Mouse (Mus musculus) naive thymus-derived CD4-positive, alpha-beta T cell, adult 2 months (primary cell): ENCODE measurements around the gene Acap2.

Source experiments
- DNase-seq: peaks from one replicate; pipeline ENCODE4 v3.0.0-alpha.2; 2011; ENCODE audit warnings: low read depth

Gene Acap2

GRCm38 (mm10) chr16:31167934-31168333 is 33.1 kb downstream of the Acap2 start:
- DNase-seq, result no peak

DNA sequence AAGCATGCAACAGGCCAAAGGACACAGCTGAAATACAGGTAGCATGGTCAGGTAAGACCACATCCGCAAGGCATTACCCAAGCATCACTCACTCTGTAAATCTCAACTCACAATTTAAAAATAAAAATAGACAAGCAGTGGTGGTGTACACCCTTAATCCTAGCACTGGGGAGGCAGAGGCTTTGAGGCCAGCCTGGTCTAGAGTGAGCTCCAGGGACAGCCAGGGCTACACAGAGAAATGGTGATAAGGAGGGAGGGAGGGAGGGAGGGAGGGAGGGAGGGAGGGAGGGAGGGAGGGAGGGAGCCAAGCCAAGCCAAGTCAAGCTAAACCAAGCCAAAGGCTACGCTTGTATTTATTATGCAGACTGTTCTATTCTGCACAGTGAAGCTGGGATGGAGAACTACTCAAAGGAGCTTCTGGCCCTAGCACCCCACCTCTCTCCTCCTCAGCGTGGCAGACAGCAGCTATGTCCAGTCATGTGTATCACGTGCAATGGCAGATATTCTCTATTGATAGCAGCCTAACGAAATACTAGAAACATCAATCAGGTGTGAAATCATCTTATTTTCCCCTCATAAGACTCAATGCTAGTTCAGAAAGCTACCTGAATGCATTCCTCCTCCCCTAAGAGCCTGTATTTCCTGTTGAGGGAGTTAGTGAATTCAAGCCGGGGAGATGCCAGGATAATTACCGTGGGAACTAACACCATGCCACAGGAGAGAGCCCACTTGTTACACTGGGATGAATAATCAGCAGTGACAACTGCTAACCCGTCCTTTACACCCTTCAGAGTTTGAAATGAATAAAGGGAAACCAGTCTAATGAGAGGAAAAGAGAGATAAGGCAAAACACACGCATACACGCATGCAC is 33.8 kb downstream of the Acap2 start:
- no peak for DNase-seq

DNA sequence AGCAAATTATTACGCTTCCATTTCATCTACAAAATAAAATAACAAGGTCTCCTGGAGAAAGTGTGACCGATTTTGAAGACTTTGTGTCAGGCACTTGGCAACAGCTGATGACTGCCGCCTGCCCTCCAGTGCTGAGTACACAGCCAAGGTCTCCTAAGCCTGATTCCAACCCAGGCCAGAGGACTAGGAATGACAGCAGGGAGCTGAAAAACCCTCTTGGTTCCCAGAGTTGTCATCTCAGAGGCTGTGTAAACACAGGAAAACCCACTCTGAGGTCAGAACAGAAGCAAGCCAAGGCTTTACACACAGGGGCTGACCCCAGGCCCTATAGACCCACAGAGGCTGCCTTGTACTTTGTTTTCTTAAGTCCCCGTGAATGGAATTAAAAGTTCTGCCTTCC is 35.1 kb downstream of the Acap2 start:
- DNase-seq, result no peak

DNA sequence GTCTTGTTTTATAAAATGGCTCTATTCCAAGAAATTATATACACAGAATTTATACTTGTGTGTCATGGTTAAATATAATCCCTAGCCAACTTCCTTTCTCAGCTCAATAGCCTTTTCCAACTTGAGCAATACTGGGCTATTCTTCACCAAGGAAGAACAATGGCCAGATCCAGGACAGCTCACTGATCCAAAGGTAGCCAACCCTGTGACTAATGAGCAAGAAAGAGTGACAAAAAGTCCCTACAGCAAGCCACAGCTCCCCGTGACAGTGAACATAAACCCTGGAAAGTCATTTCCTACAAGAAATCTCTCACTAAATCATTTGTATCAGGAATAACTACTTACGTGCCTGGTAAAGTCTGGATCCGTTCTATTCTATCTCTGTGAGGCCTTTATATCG is 35.6 kb downstream of the Acap2 start:
- no peak for DNase-seq

DNA sequence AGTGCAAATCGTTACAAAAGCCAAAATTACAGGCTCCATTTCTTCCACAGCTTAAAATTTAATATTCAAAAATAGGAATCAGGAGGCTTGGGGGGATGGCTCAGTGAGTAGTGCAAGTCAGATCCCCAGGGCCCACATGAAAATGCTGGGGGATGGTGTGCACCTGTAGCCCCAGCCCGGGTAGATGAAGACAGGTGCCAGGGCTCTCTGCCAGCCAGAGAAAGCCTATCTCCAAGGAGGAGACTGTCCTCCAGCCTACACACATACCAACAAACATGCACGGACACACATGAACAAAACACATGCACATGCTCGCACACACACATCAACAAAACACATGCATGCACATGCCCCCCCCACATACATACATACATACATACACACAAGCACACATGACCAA is 36.9 kb downstream of the Acap2 start:
- DNase-seq, result no peak

DNA sequence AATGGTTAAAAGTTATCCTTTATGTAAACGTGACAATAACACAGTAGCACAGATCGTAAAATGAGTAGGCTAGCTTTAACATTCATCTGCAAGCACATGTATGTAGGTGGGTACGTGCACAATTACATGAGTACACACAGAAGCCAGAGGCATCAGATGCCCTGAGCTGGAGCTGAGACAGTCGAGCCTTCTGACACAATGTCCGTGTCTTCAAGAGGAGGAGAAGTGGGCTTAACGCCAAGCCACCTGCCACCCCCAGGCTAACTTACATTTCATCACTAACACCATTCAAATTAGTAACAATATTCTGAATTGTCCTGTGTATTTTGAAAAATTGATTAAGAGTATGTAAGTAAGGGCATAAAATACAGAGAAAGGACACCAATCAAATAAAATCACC is 40.6 kb downstream of the Acap2 start:
- no peak for DNase-seq

GRCm38 (mm10) chr16:31159491-31159890 is 41.6 kb downstream of the Acap2 start:
- DNase-seq, result no peak

- DNase-seq, result no peak
Measured at GRCm38 (mm10) chr16:31149841-31150240, 51.2 kb downstream of the Acap2 start.

GRCm38 (mm10) chr16:31148891-31149290 is 52.2 kb downstream of the Acap2 start:
- no peak for DNase-seq

DNA sequence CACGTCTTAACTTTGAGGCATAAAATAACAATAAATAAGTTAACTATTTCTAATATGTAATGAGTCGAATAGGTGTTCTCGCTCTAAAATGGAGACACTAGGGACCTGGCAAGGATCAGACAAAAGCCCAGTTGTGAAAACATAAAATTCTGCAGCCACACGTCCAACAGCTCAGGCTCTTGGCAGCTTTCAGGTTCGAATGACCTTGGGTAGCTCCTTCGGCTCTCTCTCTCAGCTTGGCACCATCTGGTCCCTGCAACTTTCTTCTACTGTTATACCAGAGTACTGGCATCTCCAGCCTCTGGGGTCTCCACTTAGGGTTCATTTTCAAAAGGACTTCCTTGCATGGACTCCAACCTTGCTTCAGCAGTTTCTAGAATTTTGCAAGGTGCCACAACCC is 53.3 kb downstream of the Acap2 start:
- no peak for DNase-seq

DNA sequence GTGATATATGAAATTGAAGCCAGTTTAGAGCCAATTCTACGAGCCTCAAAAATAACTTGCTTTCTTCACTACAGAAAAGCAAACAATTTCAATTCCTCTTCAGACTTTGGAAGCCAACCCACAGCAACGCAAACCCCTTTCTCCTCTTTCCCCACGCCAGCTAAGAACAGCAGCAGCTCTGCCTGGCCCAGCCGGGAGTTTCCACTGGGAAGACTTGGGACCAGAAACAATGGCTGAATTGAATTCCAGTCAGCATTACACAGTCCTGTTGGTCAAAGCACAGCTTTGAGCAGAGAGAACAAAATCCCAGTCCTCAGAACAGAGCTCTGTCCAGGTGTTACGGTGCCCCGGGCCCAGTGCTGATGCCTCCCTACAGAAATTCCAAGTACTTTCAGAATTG is 59.1 kb downstream of the Acap2 start:
- DNase-seq, result no peak

DNA sequence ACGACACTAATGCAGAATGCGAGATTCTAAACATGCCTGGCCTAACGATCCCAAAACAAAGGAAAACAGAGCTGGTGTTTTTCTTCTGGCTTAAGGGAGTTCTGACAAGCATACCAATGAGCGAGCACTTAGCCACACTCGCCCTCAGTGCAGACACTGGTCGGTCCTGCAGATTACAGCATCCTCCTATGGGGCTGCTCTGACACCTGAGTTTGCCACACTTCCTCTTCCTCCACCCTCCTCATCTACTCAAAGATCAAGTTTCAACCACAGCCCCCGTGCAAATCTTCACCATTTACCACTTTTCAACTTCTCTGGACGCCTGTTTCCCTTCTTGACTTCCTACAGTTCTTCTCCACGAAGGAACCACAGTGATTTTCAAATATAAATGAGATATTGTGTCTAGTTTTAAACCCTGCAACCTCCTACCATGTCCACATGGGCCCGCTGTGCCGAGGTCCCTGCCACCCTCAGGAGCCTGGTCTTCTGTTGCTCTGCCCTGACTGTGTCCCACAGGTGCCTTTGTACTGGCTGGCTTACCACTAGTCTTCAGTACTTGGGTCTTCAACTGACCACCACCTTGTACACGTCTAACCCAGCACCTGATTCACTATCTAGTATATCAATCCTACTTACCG is 64.3 kb downstream of the Acap2 start:
- peak; percentile 31 for DNase-seq

DNA sequence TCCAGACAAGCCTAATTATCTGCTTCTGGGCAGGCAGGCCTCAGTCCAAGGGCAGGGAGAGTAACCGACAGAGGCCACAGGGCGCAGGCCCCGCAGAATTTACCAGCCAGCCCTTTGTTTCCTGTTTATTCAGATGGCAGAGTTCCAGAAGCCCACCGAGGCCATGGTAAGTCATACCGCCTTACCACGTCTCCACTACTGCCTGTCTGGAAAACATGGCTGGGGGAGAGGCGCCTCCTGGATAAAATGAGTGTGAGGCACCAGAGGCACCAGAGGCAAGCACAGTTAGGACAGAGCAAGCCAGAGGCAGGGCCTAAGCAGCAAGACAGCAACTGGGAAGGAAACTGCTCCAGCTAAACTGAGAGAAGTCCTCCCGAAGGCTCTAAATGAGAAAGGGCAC is 65.5 kb downstream of the Acap2 start:
- DNase-seq, result no peak

- no peak for DNase-seq
Measured at GRCm38 (mm10) chr16:31131531-31131930, 69.5 kb downstream of the Acap2 start.

DNA sequence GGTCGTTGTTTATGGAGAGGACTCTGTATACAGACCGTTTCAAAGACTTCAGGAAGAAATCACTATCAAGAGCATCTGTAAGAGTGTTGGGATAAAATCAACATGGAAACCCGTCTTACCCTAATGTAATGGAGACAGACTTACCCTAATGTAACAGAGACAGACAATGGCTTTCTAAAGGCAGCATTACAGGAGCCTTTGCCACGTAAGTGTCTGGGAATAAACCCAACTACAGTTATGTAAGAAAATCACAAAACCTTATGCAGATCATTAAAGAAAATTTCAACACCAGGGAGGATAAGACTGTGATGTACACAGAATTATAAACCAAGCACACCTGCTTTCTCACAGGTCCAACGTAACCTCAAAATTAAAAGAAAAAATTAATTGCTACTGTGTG is 72.9 kb downstream of the Acap2 start:
- DNase-seq, result no peak

DNA sequence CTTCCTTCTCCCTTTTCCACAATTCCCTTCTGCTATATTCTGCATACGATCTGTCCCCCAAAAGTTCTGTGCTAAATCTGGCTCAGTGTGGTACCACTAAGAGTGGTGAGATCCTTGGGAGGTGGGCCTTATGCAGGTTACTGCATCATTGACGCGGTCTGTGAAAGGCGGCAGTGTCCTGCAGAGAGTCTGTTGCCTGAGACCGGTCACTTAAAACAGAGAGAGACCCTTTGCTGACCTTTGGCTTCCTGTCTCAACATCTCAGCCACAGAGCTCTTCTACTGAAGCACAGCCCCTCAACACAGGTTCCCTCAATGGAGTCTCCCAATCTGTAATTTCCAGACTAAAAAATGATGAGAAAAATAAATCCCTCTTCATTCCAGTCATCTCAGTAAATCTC is 76.1 kb downstream of the Acap2 start:
- no peak for DNase-seq

DNA sequence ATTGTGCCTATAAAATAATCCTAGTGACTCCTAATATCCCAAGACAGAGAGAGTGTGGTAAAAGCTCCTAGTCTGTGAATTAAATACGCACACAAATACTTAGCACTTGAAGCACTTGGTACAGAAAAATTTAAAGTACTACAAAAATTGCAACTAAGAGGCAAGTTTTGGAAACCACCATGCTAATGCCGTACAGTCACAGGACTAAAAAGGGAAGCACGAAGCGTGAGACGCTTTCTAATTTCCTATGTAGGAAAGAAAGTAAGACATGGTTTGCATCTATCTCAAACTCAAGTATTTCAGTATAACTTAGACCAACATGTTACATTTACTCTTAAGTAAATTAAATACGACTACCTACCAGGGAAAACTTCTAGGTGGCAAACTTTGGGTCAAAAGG is 79.4 kb downstream of the Acap2 start:
- DNase-seq, result no peak

GRCm38 (mm10) chr16:31113596-31113995 is 87.4 kb downstream of the Acap2 start:
- no peak for DNase-seq

DNA sequence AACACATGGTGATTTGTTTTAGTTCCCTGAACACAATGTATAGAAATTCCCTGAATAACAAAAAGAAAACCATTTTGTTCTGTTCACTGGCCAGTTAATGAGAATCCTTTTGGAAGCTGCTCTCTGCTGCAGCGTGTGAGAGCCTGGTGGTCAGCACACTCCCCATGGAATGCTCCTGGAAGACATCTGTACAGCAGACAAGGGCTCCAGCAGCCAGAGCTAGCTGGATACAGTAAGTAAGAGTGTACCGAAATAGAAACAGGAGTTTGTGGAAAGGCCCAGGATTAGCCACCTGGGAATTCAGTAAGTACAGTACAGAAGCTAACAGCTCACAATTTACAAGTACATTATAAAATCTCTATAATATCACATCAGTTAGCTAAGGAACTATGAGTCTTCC is 99.7 kb downstream of the Acap2 start:
- no peak for DNase-seq

GRCm38 (mm10) chr16:31099906-31100305 is 101.1 kb downstream of the Acap2 start:
- no peak for DNase-seq

DNA sequence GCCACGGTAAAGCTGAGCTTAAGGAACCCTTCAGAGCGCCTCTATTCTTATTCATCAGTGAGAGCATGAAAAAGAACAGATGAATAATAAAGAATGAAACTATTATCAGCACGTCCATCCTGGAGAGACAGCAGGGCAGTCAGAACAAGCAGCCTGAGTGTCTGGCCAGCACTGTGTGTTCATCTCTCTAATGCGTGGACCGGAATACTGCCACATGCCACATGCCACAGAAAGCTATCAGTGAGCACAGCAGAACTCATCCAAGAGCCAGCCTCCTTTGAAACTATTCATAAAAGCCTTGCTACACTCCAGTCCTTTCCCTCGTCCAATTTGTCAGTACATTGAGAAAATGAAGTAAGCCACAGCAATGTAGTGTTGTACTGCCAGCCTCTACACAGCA is 107.0 kb downstream of the Acap2 start:
- DNase-seq, result no peak

DNA sequence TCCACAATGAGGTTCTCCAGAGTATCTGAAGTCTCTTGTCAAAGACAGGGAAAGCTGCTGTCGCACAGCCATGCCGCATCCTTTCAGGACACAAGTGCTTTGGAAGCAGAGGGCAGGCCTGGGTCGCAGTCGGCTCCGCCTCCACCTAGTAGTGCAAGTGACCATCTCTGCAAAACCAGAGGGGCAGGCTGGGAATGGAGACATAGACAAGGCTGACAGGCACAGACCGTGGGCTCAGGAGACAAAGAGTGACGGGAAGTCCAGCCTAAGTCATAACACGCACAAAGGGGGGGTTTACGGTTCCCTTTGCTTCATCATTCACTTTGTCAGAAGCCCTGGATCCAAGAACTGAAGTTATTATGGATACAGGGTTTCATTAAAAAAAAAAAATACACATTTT is 107.9 kb downstream of the Acap2 start:
- DNase-seq, result no peak

DNA sequence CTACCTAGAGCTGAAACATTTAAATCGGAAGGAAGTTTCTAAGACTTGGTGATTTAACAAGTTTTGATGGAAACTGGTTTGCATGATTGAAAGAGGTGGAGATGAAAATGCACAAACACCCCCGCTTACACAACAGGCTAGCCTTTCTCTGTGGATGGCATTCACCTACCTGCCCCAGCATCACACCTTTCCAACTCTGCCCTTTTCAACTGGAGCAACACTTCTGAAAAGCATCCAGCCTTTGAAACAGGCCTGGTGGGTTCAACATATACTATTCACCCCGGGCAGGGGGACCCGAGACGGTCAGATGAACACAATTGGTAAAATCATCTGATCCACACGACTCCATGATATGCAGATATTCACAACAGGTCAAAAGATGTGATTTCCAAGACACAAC is 119.2 kb downstream of the Acap2 start:
- no peak for DNase-seq
